Mouse (Mus musculus) hindbrain, embryonic 14.5 days (tissue): ENCODE data around the gene Castor1. TPM values are rescaled to one million over a fixed set of nuclear protein-coding genes. Genes with fewer than 3 reads are reported as not detected.
A peak's percentile ranks its signal among the peaks of the same experiment; 100 is the strongest.

Source experiments
- ATAC-seq: fragments of 200-750 bp; cut with Nextera tagmentation; 2 replicates; pipeline ENCODE4 v1.8.0; 2017; ENCODE audit warnings: moderate number of reproducible peaks, mild to moderate bottlenecking, moderate TSS enrichment, moderate library complexity; ENCODE audit not compliant: low FRiP score
- DNase-seq: peaks from one replicate; pipeline ENCODE4 v3.0.0-alpha.2; 2015; ENCODE audit warnings: low spot score
- H3K27ac ChIP-seq: fragments of 300-500 bp; sonication (generic); 2 replicates; pipeline ENCODE4 v1.5.1; 2014; ENCODE audit warnings: mild to moderate bottlenecking, moderate library complexity
- H3K27me3 ChIP-seq: fragments of 300-500 bp; sonication (generic); 2 replicates; pipeline ENCODE4 v1.6.1; 2014; ENCODE audit warnings: mild to moderate bottlenecking, low read length, mixed read lengths; ENCODE audit not compliant: control insufficient read depth, insufficient read depth
- H3K36me3 ChIP-seq: fragments of 300-500 bp; sonication (generic); replicated peaks from 2 replicates; pipeline ENCODE4 v1.6.1; 2014; ENCODE audit not compliant: control insufficient read depth, insufficient read depth
- H3K4me1 ChIP-seq: fragments of 300-500 bp; sonication (generic); replicated peaks from 2 replicates; pipeline ENCODE4 v1.6.1; 2014; ENCODE audit warnings: antibody characterized with exemption, low read length, mixed read lengths; ENCODE audit not compliant: control insufficient read depth, insufficient read depth
- H3K4me2 ChIP-seq: fragments of 300-500 bp; sonication (generic); replicated peaks from 2 replicates; pipeline ENCODE4 v1.6.1; 2014; ENCODE audit warnings: mild to moderate bottlenecking, moderate library complexity
- H3K4me3 ChIP-seq: fragments of 300-500 bp; sonication (generic); replicated peaks from 2 replicates; pipeline ENCODE4 v1.5.1; 2014; ENCODE audit warnings: mild to moderate bottlenecking, low read length
- H3K9ac ChIP-seq: fragments of 300-500 bp; sonication (generic); 2 replicates; pipeline ENCODE4 v1.6.1; 2014
- H3K9me3 ChIP-seq: fragments of 300-500 bp; sonication (generic); 2 replicates; pipeline ENCODE4 v1.6.1; 2016; ENCODE audit warnings: low read length; ENCODE audit not compliant: control insufficient read depth
- WGBS: fragments of 180-500 bp; shearing (Covaris S2); extraction: QIAGEN DNeasy Blood & Tissue Kit; methylation state at CpG from one replicate; pipeline ENCODE4 v1.1.7; 2014; 5-methylcytosine and 5-hydroxymethylcytosine counted together
- polyA plus RNA-seq: library from polyadenylated mRNA; unstranded; fragments of >200 nt; fragmentation: Nextera tagmentation; extraction: Ambion mirVana; gene quantifications from 2 replicates; pipeline ENCODE4 v1.2.1, GENCODE M21; 2014

The Castor1 gene
- polyA plus RNA-seq, 1 experiment from 2014 or later: 4.5 TPM

GRCm38 (mm10) chr11:4264066-4264465 is 46.0 kb downstream of the Castor1 start:
- 0 out of 2 replicates have a peak, but pooled peaks cover 3% of the 10 kb centered on the region for H3K4me1 ChIP-seq
- ATAC-seq (no peak), DNase-seq (no peak)
- no peak overlapping the region for H3K4me2 ChIP-seq
- peaks cover 40% of the 10 kb centered on the region for H3K27me3 ChIP-seq
- H3K9me3 ChIP-seq: no peaks in the 10 kb centered on the region
- no peaks in the 10 kb centered on the region for H3K36me3 ChIP-seq
- no peak overlapping the region for H3K9ac ChIP-seq
- WGBS: 72% methylated on average over 7 of the region's 7 CpGs
- H3K27ac ChIP-seq: no peak overlapping the region
- H3K4me3 ChIP-seq: no peak overlapping the region

GRCm38 (mm10) chr11:4266271-4267201 is 48.5 kb downstream of the Castor1 start:
- ATAC-seq (0 out of 2 replicates have a peak, but pooled peaks have one; percentile 12), DNase-seq (no peak)
- Histone ChIP-seq H3K27ac (no peak overlapping the region), H3K4me1 (no peaks in the 10 kb centered on the region), H3K27me3 (peaks cover 40% of the 10 kb centered on the region), H3K9ac (peak overlapping the region; percentile 44; the same call in 1 of the 2 replicates), H3K4me2 (peak overlapping the region; percentile 88), H3K36me3 (no peaks in the 10 kb centered on the region), H3K9me3 (no peaks in the 10 kb centered on the region), H3K4me3 (peak overlapping the region; percentile 44)
- WGBS: 1% methylated on average over 61 of the region's 61 CpGs

- H3K4me3 ChIP-seq: peak overlapping the region; percentile 44
- H3K27me3 ChIP-seq: peaks cover 40% of the 10 kb centered on the region
- no peak overlapping the region for H3K27ac ChIP-seq
- 8% methylated on average over 13 of the region's 13 CpGs for WGBS
- no peaks in the 10 kb centered on the region for H3K4me1 ChIP-seq
- H3K9ac ChIP-seq: no peak overlapping the region
- H3K9me3 ChIP-seq: no peaks in the 10 kb centered on the region
- no peaks in the 10 kb centered on the region for H3K36me3 ChIP-seq
- peak overlapping the region; percentile 88 for H3K4me2 ChIP-seq
- ATAC-seq (no peak), DNase-seq (no peak)
Measured at GRCm38 (mm10) chr11:4267202-4267578, 49.2 kb downstream of the Castor1 start.

- ATAC-seq (no peak), DNase-seq (no peak)
- Histone ChIP-seq H3K9me3 (no peaks in the 10 kb centered on the region), H3K27me3 (peaks cover 40% of the 10 kb centered on the region), H3K4me2 (no peak overlapping the region), H3K9ac (no peak overlapping the region), H3K36me3 (no peaks in the 10 kb centered on the region), H3K4me3 (no peak overlapping the region), H3K27ac (no peak overlapping the region), H3K4me1 (no peaks in the 10 kb centered on the region)
- 93% methylated on average over 6 of the region's 6 CpGs for WGBS
Measured at GRCm38 (mm10) chr11:4268500-4268899, 50.5 kb downstream of the Castor1 start.

- ATAC-seq (no peak), DNase-seq (no peak)
- H3K27ac ChIP-seq: no peak overlapping the region
- H3K4me3 ChIP-seq: no peak overlapping the region
- H3K27me3 ChIP-seq: peaks cover 21% of the 10 kb centered on the region
- WGBS: 25% methylated on average over 19 of the region's 20 CpGs
- H3K9me3 ChIP-seq: no peaks in the 10 kb centered on the region
- H3K9ac ChIP-seq: no peak overlapping the region
- H3K36me3 ChIP-seq: no peaks in the 10 kb centered on the region
- no peak overlapping the region for H3K4me2 ChIP-seq
- H3K4me1 ChIP-seq: no peaks in the 10 kb centered on the region
Measured at GRCm38 (mm10) chr11:4270744-4271459, 52.9 kb downstream of the Castor1 start.

GRCm38 (mm10) chr11:4271544-4271943 is 53.5 kb downstream of the Castor1 start:
- 55% methylated on average over 11 of the region's 11 CpGs for whole genome bisulfite sequencing
- no peaks in the 10 kb centered on the region for H3K9me3 ChIP-seq
- H3K4me2 ChIP-seq: no peak overlapping the region
- no peak overlapping the region for H3K4me3 ChIP-seq
- no peak overlapping the region for H3K27ac ChIP-seq
- DNase-seq (no peak), ATAC-seq (no peak)
- no peaks in the 10 kb centered on the region for H3K4me1 ChIP-seq
- H3K9ac ChIP-seq: no peak overlapping the region
- H3K27me3 ChIP-seq: peaks cover 18% of the 10 kb centered on the region
- no peaks in the 10 kb centered on the region for H3K36me3 ChIP-seq

Other genes with a start within 250 kb of the Castor1 start
- 0.23 TPM in 2 replicates for gene 4930556J24Rik, start 241.4 kb upstream of the Castor1 start, polyA plus RNA-seq
- 8.1 and 9.1 TPM in 2 replicates for gene Gal3st1, start 234.6 kb upstream of the Castor1 start, polyA plus RNA-seq
- gene Sec14l4, start 186.8 kb upstream of the Castor1 start, polyA plus RNA-seq: not detected in 2 replicates
- 0.54 and 0.63 TPM in 2 replicates for gene Sec14l3, start 153.4 kb upstream of the Castor1 start, polyA plus RNA-seq
- gene Mtfp1, start 122.8 kb upstream of the Castor1 start, polyA plus RNA-seq: 9.3 and 10.6 TPM in 2 replicates
- gene Sec14l2, start 94.8 kb upstream of the Castor1 start, polyA plus RNA-seq: 3.6 and 4.1 TPM in 2 replicates
- gene Rnf215, start 83.0 kb upstream of the Castor1 start, polyA plus RNA-seq: 46.4 and 48.2 TPM in 2 replicates
- 6.3 and 7.3 TPM in 2 replicates for gene Ccdc157, start 57.9 kb upstream of the Castor1 start, polyA plus RNA-seq
- 49.3 and 54.7 TPM in 2 replicates for gene Sf3a1, start 57.9 kb upstream of the Castor1 start, polyA plus RNA-seq
- gene Tbc1d10a, start 31.4 kb upstream of the Castor1 start, polyA plus RNA-seq: 23.7 and 25.6 TPM in 2 replicates
- gene Osm, start 18.2 kb downstream of the Castor1 start, polyA plus RNA-seq: not detected in 2 replicates
- gene Lif, start 39.3 kb downstream of the Castor1 start, polyA plus RNA-seq: 0.29 TPM in 1 of 2 replicates, not detected in the other
- gene Hormad2, start 222.9 kb downstream of the Castor1 start, polyA plus RNA-seq: 0.24 TPM in 1 of 2 replicates, not detected in the other